Mouse (Mus musculus) ES-E14 (cell line): ENCODE measurements around the gene Fis1. TPM values are rescaled to one million over a fixed set of nuclear protein-coding genes. Genes with fewer than 3 reads are reported as not detected.

Experiments
- DNase-seq: peaks from one replicate; pipeline ENCODE4 v3.0.0-alpha.2; 2013; ENCODE audit warnings: low read depth, low spot score
- H3K27ac ChIP-seq: 2 replicates; pipeline ENCODE4 v1.5.1; 2012; ENCODE audit warnings: low read depth, mild to moderate bottlenecking, low read length, moderate library complexity, mixed read lengths; ENCODE audit not compliant: poor library complexity, insufficient read depth, severe bottlenecking
- H3K36me3 ChIP-seq: 2 replicates; pipeline ENCODE4 v1.6.1; 2012; ENCODE audit warnings: mild to moderate bottlenecking, low read length, moderate library complexity, mixed read lengths; ENCODE audit not compliant: control insufficient read depth, poor library complexity, insufficient read depth, severe bottlenecking
- H3K4me1 ChIP-seq, 2 experiments: fragments of 150-350 bp in 1 of 2; sonication (generic) in 1 of 2; 2 replicates each; pipeline ENCODE4 v1.6.1; 2012; ENCODE audit warnings: low read length in 2 of 2, mild to moderate bottlenecking in 1 of 2, mixed read lengths in 1 of 2; ENCODE audit not compliant: control insufficient read depth in 2 of 2, insufficient read depth in 2 of 2, poor library complexity in 1 of 2
- H3K4me3 ChIP-seq, 2 experiments: fragments of 150-350 bp in 1 of 2; sonication (generic) in 1 of 2; 2 replicates each; pipeline ENCODE4 v1.5.1; 2012; ENCODE audit warnings: low read length in 2 of 2, low read depth in 1 of 2, mild to moderate bottlenecking in 1 of 2, mixed read lengths in 1 of 2; ENCODE audit not compliant: insufficient read depth in 1 of 2, poor library complexity in 1 of 2, severe bottlenecking in 1 of 2
- H3K9ac ChIP-seq: 2 replicates; pipeline ENCODE4 v1.6.1; 2012; ENCODE audit warnings: low read depth, mild to moderate bottlenecking, low read length, mixed read lengths; ENCODE audit not compliant: poor library complexity, insufficient read depth, severe bottlenecking
- H3K9me3 ChIP-seq: fragments of 150-350 bp; sonication (generic); 2 replicates; pipeline ENCODE4 v1.6.1; 2012; ENCODE audit warnings: low read depth, mild to moderate bottlenecking, low read length; ENCODE audit not compliant: control insufficient read depth, insufficient read depth
- CHD2 ChIP-seq: IDR thresholded peaks from 2 replicates; pipeline ENCODE4 v1.6.1; 2014; ENCODE audit warnings: mild to moderate bottlenecking, low read depth, low read length, inconsistent platforms
- HCFC1 ChIP-seq: IDR thresholded peaks from 2 replicates; pipeline ENCODE4 v1.6.1; 2012; ENCODE audit warnings: low read length, inconsistent platforms, borderline replicate concordance; ENCODE audit not compliant: insufficient read depth
- MAFK ChIP-seq: IDR thresholded peaks from 2 replicates; pipeline ENCODE4 v1.6.1; 2014; ENCODE audit warnings: mild to moderate bottlenecking, low read depth, low read length, inconsistent platforms; ENCODE audit not compliant: insufficient read depth
- ZC3H11A ChIP-seq: IDR thresholded peaks from 2 replicates; pipeline ENCODE4 v1.6.1; 2012; ENCODE audit warnings: low read depth, mild to moderate bottlenecking, inconsistent platforms, low read length, borderline replicate concordance
- ZNF384 ChIP-seq: IDR thresholded peaks from 2 replicates; pipeline ENCODE4 v1.6.1; 2012; ENCODE audit warnings: low read depth, low read length, inconsistent platforms
- in situ Hi-C, 2 experiments: fragments of 600-800 bp; cut with MboI; formaldehyde crosslinking; loops; one replicate each; pipeline ENCODE4 v1.15.1; 2025; ENCODE audit warnings: low sequenced_read_pairs in 2 of 2, inconsistent platforms in 1 of 2; ENCODE audit not compliant: unreplicated experiment in 2 of 2
- total RNA-seq: library from RNA; depleted of rRNA; stranded (reverse); fragments of 300-350 nt; gene quantifications from 2 replicates; pipeline ENCODE4 v1.2.3, GENCODE M21; 2012

Gene Fis1
- total RNA-seq, 1 experiment: 114 TPM

DNA sequence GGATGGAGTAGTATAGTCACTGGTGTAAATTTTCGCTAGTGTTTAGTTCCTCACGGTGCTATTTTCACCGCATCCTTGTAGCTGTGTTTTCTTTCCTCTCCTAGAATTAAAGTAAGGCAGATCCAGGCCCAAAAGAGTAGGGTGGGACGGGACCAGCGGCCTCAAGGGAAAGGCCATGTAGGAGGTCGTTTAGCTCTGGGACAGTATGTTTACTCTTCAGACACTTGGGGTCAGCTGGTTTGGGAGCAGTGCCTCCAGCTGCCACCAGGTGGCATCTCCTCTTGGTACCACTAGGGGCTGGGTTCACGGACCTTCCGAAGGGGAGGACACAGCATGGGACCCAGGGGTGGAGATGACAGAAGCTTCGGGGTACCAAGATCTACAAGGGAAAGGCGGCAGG, 9.4 kb downstream of the Fis1 start:
- no peaks in the 10 kb centered on the region for H3K9me3 ChIP-seq
- in situ Hi-C loops: no loop called here
- H3K36me3 ChIP-seq: peaks cover 32% of the 10 kb centered on the region
- peak overlapping the region; percentile 86 for H3K9ac ChIP-seq
- peak overlapping the region; percentile 83 to 94 for H3K4me3 ChIP-seq
- H3K27ac ChIP-seq: peak overlapping the region; percentile 80
- TF ChIP-seq HCFC1 (no peak), ZNF384 (no peak), MAFK (no peak), CHD2 (no peak), ZC3H11A (no peak)
- DNase-seq: no peak
- peaks cover 7 to 26% of the 10 kb centered on the region in 2 experiments; a peak in 3 of 4 replicates for H3K4me1 ChIP-seq

GRCm38 (mm10) chr5:136962966-136963540, 10.0 kb downstream of the Fis1 start:
- Histone ChIP-seq H3K9me3 (no peaks in the 10 kb centered on the region), H3K4me1 (peaks cover 7 to 31% of the 10 kb centered on the region in 2 experiments; a peak in 3 of 4 replicates), H3K27ac (no peak overlapping the region; the same call in 1 of the 2 replicates), H3K36me3 (peaks cover 35% of the 10 kb centered on the region), H3K9ac (peak overlapping the region; percentile 86; the same call in 1 of the 2 replicates), H3K4me3 (peak overlapping the region; percentile 83 to 94; a peak in 3 of 4 replicates)
- no peak for TF ChIP-seq ZC3H11A
- TF ChIP-seq ZNF384: no peak
- no peak for TF ChIP-seq CHD2
- TF ChIP-seq MAFK: no peak
- no peak for TF ChIP-seq HCFC1
- no peak for DNase-seq
- in situ Hi-C loops: no loop called here

GRCm38 (mm10) chr5:136965210-136965609, 12.1 kb downstream of the Fis1 start:
- no peak overlapping the region for H3K27ac ChIP-seq
- H3K9me3 ChIP-seq: no peaks in the 10 kb centered on the region
- no peak for TF ChIP-seq MAFK
- TF ChIP-seq HCFC1: no peak
- no peak for TF ChIP-seq ZNF384
- TF ChIP-seq ZC3H11A: no peak
- no peak for TF ChIP-seq CHD2
- no peak overlapping the region for H3K4me3 ChIP-seq
- no peak overlapping the region for H3K9ac ChIP-seq
- peaks cover 7 to 32% of the 10 kb centered on the region in 2 experiments; a peak in 3 of 4 replicates for H3K4me1 ChIP-seq
- in situ Hi-C loops: no loop called here
- DNase-seq: no peak
- peaks cover 36% of the 10 kb centered on the region for H3K36me3 ChIP-seq

GRCm38 (mm10) chr5:136965686-136966085, 12.6 kb downstream of the Fis1 start:
- no peaks in the 10 kb centered on the region for H3K9me3 ChIP-seq
- peak overlapping the region; percentile 36 for H3K9ac ChIP-seq
- peaks cover 7 to 32% of the 10 kb centered on the region in 2 experiments; a peak in 3 of 4 replicates for H3K4me1 ChIP-seq
- in situ Hi-C loops: no loop called here
- H3K27ac ChIP-seq: no peak overlapping the region
- peaks cover 36% of the 10 kb centered on the region for H3K36me3 ChIP-seq
- no peak for TF ChIP-seq CHD2
- TF ChIP-seq ZC3H11A: no peak
- TF ChIP-seq MAFK: no peak
- no peak for TF ChIP-seq HCFC1
- no peak for TF ChIP-seq ZNF384
- H3K4me3 ChIP-seq: no peak overlapping the region
- DNase-seq: no peak

- Histone ChIP-seq H3K9ac (peak within 1 kb of the TSS; percentile 36), H3K4me3 (no peak within 1 kb of the TSS), H3K9me3 (no peaks in the 10 kb centered on the region), H3K36me3 (peaks cover 36% of the 10 kb centered on the region), H3K4me1 (peaks cover 4 to 32% of the 10 kb centered on the region in 2 experiments; a peak in 3 of 4 replicates), H3K27ac (no peak within 1 kb of the TSS)
- DNase-seq: no peak
- TF ChIP-seq CHD2 (no peak), ZNF384 (no peak), ZC3H11A (no peak), HCFC1 (no peak), MAFK (no peak)
- in situ Hi-C loops: no loop called here
Observed at GRCm38 (mm10) chr5:136966331-136966730, 13.3 kb downstream of the Fis1 start, which contains the start of gene Cldn15. TSS of gene Cldn15 (plus strand) at chr5:136966616.
